Comparison of ENCODE assay signal across 15 mouse cellular contexts in the genomic region with DNA sequence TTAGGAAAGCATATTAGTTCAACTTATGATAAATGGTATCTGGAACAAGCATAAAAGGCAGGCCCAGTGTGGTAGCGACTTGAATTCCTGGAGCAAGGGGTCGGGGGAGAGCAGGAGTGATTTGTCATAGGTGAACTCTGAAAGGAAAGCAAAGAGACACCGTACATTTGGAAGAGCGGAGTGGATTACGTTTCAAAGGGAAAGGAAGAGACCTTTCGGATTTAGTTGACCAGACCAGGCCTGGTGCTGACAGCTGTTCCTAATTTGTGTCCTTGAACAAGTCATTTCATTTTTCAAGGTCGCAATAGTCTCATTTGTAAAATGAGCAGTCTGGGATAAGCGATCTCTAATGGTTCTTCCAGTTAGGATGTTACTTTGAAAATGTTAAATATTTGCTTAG. TPM values are rescaled to one million over a fixed set of nuclear protein-coding genes. Genes with fewer than 3 reads are reported as not detected.
"Had no signal": no experiment of that assay in that cellular context is flagged by ENCODE, and none has a peak within 500 bp of the region (broad histone marks: within the 10 kb centered on the region; RNA-seq: fewer than 3 reads in every experiment).

No protein-coding gene starts in this region.

- H3K4me2 ChIP-seq: kidney, embryonic 15.5 days; limb, embryonic 12.5 days; midbrain, embryonic 13.5 days; neural tube, embryonic 12.5 days had no signal

- H3K4me1 ChIP-seq: kidney, embryonic 15.5 days; neural tube, embryonic 12.5 days had no signal

- H3K9ac ChIP-seq: kidney, embryonic 15.5 days; limb, embryonic 12.5 days; liver, embryonic 14.5 days; midbrain, embryonic 13.5 days; neural tube, embryonic 12.5 days had no signal

- H3K9me3 ChIP-seq: kidney, embryonic 15.5 days; limb, embryonic 12.5 days; midbrain, embryonic 13.5 days; neural tube, embryonic 12.5 days had no signal

- H3K27me3 ChIP-seq: kidney, embryonic 15.5 days; limb, embryonic 12.5 days; midbrain, embryonic 13.5 days; neural tube, embryonic 12.5 days had no signal

- H3K4me3 ChIP-seq: kidney, embryonic 15.5 days; left cerebral cortex, adult 2 months; limb, embryonic 12.5 days; midbrain, embryonic 13.5 days; neural tube, embryonic 12.5 days had no signal

- DNase-seq: kidney, postnatal 14 days; lung, adult 18-20 months; retina, postnatal 1 day; right cerebral cortex, postnatal 4 days; spleen, adult 18-20 months; thymus, adult 2 months; thymus, postnatal 25 days had no signal

- ATAC-seq: midbrain, embryonic 13.5 days had no signal

- H3K27ac ChIP-seq: kidney, embryonic 15.5 days; left cerebral cortex, adult 2 months; limb, embryonic 12.5 days; liver, embryonic 14.5 days; midbrain, embryonic 13.5 days; neural tube, embryonic 12.5 days had no signal

- H3K36me3 ChIP-seq: kidney, embryonic 15.5 days; limb, embryonic 12.5 days; midbrain, embryonic 13.5 days; neural tube, embryonic 12.5 days had no signal

RNA-seq across cellular contexts. Expression of a gene that starts 19.2 kb away (rescaled TPM):
- total RNA-seq: megakaryocyte-erythroid progenitor cell, adult 5-6 weeks; neutrophil, adult 5-6 weeks had no signal
